Mouse (Mus musculus) lung, postnatal 0 days (tissue): Measurements from ENCODE around the gene Wnt1.
A peak's percentile ranks its signal among the peaks of the same experiment; 100 is the strongest.

Source experiments
- CTCF ChIP-seq: IDR thresholded peaks from 2 replicates; pipeline ENCODE4 v1.5.1; 2016; ENCODE audit warnings: antibody characterized with exemption, mild to moderate bottlenecking
- EP300 ChIP-seq: IDR thresholded peaks from 2 replicates; pipeline ENCODE4 v1.6.1; 2016; ENCODE audit warnings: antibody characterized with exemption, mild to moderate bottlenecking, control low read depth

GRCm38 (mm10) chr15:98832161-98833058 is 42.8 kb downstream of the Wnt1 start:
- peak; percentile 41 for TF ChIP-seq CTCF
- no peak for TF ChIP-seq EP300
